Mouse (Mus musculus): ENCODE results near the gene Plac8. TPM values are rescaled to one million over a fixed set of nuclear protein-coding genes. Genes with fewer than 3 reads are reported as not detected.

Gene Plac8
- polyA plus RNA-seq, 1 experiment from 2014 or later = 15.2 TPM

DNA sequence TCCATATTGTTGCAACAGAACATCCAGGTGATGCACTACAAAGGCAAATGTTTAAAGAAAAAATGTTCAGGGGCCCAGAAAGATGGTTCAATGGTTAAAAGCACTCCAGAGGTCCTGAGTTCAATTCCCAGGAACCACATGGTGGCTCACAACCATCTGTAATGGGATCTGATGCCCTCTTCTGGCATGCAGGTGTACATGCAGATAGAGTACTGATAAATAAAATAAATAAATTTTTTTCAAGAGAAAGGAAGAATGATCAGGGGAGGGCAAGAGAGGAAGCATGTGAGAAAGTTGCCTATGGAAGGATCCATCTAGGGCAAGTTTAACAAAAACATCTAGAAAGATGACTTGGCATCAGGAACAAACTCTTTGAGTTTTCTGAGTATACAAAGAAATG is 59.5 kb downstream of the Plac8 start:
- Histone ChIP-seq H3K4me3 (no peak overlapping the region), H3K36me3 (no peaks in the 10 kb centered on the region), H3K4me1 (no peaks in the 10 kb centered on the region), H3K9me3 (no peaks in the 10 kb centered on the region), H3K27ac (no peak overlapping the region), H3K27me3 (ENCODE audit: insufficient read depth, poor library complexity, severe bottlenecking) (no peaks in the 10 kb centered on the region; the same call in 1 of the 2 replicates)
- no peak for DNase-seq (ENCODE audit: low spot score)

DNA sequence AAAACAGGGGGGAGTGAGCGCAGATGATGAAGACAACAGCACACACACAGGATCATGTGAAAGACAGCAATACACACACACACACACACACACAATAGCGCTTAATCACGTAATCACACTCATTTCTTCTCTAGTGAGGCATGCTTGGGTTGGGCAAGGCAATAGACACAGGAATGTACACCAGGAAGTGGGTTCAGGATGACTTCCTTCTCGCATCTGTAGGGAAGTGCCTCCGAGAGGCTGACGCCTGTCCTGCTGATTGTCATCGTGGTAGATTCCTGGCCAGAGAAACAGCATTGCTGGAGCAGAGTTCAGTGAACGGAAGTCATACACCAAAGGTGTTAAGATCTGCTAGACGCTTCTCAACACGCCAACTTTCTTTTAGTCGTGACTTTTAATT is 62.8 kb downstream of the Plac8 start:
- Histone ChIP-seq H3K4me3 (no peak overlapping the region), H3K4me1 (no peaks in the 10 kb centered on the region), H3K27ac (no peak overlapping the region), H3K36me3 (no peaks in the 10 kb centered on the region), H3K27me3 (ENCODE audit: insufficient read depth, poor library complexity, severe bottlenecking) (no peaks in the 10 kb centered on the region; the same call in 1 of the 2 replicates), H3K9me3 (no peaks in the 10 kb centered on the region)
- 66% methylated on average over 11 of the region's 11 CpGs for WGBS
- DNase-seq (ENCODE audit: low spot score) = no peak

Other genes with a start within 250 kb of the Plac8 start
- gene Sec31a, start 156.0 kb downstream of the Plac8 start, polyA plus RNA-seq (2016; fragmentation: Nextera tagmentation; extraction: Ambion mirVana) = 156 and 180 TPM in 2 replicates
- 10.4 and 13.4 TPM in 2 replicates for gene Lin54, start 71.6 kb downstream of the Plac8 start, polyA plus RNA-seq (2016; fragmentation: Nextera tagmentation; extraction: Ambion mirVana)
- 172 and 203 TPM in 2 replicates for gene Cops4, start 53.9 kb downstream of the Plac8 start, polyA plus RNA-seq (2016; fragmentation: Nextera tagmentation; extraction: Ambion mirVana)
- gene Coq2, start 102.9 kb upstream of the Plac8 start, polyA plus RNA-seq (2016; fragmentation: Nextera tagmentation; extraction: Ambion mirVana) = 64.2 and 67.1 TPM in 2 replicates
- gene Hpse, start 147.5 kb upstream of the Plac8 start, polyA plus RNA-seq (2016; fragmentation: Nextera tagmentation; extraction: Ambion mirVana) = 0.67 and 1.7 TPM in 2 replicates
- gene Helq, start 226.4 kb upstream of the Plac8 start, polyA plus RNA-seq (2016; fragmentation: Nextera tagmentation; extraction: Ambion mirVana) = 16.5 and 17.7 TPM in 2 replicates
- gene Mrps18c, start 226.4 kb upstream of the Plac8 start, polyA plus RNA-seq (2016; fragmentation: Nextera tagmentation; extraction: Ambion mirVana) = 159 and 182 TPM in 2 replicates
- 31.7 and 33.2 TPM in 2 replicates for gene Abraxas1, start 248.7 kb upstream of the Plac8 start, polyA plus RNA-seq (2016; fragmentation: Nextera tagmentation; extraction: Ambion mirVana)